Mouse (Mus musculus) T-helper 17 cell (primary cell): ENCODE results near the gene Cox4i2.

ENCODE experiments used
- in situ Hi-C, 2 experiments: fragments of 300-600 bp; cut with MboI, MseI; formaldehyde crosslinking; loops; 1 replicate in 1 of 2; 2 replicates in 1 of 2; pipeline ENCODE4 v1.15.1; 2025; ENCODE audit warnings: high pct_unique_total_duplicates in 2 of 2

Cox4i2 gene

DNA sequence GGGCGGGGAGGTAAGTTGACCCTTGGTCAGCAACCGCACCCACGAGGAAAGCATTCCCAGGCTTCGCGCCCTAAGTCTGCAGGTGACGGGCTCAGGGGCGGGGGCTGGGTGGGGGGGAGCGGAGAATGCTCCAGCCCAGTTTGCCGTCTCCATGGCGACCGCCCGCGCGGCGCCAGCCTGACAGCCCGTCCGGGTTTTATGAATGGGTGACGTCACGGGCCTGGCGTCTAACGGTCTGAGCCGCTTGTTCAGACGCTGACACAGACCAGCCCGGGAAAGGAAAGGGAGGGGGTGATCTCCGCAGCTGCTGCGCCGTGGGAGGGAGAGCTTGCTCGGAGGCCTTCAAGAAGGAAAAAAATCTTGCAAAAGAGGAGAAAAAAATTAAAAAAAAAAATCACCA lies 19.0 kb upstream of the Cox4i2 start:
- in situ Hi-C loops: no loop called here

DNA sequence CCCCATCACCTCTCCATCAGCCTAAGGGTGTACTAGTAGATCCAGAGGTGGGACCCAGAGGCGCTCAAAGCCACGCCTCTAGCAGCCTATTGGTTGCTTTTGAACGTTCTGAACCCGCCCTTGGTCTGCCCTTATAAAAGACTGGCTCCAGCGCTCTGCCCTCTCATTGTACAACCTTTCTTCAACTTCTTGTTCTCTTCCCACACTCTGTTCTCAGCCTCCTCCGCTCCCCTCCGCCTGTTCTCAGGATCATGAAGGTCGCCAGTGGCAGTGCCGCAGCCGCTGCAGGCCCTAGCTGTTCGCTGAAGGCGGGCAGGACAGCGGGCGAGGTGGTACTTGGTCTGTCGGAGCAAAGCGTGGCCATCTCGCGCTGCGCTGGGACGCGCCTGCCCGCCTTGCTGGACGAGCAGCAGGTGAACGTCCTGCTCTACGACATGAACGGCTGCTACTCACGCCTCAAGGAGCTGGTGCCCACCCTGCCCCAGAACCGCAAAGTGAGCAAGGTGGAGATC lies 17.8 kb upstream of the Cox4i2 start, which contains the start of gene Id1:
Gene Id1 (plus strand): TSS at position 162 of the 512 bp plus-strand sequence.
- in situ Hi-C loops: no loop called here

DNA sequence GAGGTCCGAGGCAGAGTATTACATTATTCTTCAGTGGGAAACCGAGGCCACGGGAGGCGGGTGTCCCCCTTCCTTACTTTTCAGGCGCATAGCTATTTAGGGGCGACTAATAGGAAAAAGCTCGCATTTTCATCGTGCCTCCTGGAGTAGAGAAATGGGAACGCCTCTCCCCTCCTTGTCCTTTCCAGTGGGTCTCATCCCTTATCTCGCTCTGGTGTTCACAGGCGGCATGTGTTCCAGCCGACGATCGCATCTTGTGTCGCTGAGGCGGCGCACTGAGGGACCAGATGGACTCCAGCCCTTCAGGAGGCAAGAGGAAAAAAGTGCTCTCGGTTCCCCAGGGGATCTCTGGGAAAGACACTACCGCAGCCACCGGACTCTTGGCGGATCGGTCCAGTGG lies 17.2 kb upstream of the Cox4i2 start:
- in situ Hi-C loops: no loop called here

DNA sequence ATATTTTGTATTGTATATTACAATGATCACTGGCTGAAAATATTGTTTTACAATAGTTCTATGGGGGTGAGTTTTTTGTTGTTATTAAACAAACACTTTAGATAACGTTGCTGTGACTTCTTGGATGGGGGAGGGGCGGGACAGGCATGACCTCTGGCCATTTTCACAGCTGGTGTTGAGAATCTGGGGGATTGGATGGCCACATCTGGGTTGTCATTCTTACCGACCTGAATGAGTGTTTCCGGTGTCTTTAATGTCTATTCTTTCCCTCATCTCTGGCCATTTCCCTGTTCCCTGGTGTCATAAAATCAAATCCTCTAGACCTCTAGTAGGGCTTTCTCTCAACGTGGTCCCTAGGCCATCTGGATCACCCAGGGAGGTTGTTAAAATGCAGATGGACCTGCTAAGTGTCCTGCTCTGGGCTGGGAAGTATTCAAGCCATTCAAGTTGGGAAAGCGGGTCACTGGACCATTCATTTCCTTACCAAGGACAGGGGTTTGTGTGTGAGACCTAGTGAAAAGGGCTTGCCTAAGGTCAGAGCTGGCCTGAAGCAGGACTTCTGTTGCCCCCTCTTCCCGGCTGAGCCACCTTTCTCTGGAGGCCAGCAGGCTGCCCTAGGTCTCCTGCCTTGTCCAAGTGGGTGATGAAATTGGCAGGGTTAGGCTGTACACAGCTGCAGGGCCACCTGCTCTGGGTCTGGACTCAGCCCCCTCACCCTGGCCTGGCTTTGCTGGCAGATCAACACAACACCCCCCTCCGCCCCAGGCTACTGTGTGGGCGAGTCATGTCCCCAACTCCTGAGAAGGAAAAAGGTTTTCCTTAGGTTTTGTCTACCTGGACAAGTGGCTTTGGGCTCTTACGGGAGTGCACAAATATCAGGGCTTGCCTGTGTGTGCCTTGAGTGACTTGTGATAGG lies 16.4 kb upstream of the Cox4i2 start:
- in situ Hi-C loops: no loop called here

DNA sequence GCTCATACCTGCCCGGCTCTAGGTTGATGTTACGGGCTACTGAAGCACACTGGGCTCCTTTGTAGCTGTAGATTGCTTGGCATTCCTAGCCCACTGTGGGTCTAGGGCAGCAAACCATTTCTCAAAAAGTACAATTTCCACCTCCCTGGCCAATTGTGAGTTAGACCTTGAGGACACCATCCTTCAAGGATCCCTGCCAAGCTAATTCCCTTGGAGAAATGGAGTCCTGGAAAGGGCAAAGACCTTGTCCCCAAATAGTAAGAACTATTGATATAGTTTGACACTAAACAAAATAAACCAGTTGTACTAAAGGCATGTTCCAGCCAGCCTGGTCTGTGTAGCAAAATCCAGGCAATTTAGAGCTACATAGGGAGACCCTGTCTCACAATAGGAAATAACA lies 15.6 kb upstream of the Cox4i2 start:
- in situ Hi-C loops: no loop called here

DNA sequence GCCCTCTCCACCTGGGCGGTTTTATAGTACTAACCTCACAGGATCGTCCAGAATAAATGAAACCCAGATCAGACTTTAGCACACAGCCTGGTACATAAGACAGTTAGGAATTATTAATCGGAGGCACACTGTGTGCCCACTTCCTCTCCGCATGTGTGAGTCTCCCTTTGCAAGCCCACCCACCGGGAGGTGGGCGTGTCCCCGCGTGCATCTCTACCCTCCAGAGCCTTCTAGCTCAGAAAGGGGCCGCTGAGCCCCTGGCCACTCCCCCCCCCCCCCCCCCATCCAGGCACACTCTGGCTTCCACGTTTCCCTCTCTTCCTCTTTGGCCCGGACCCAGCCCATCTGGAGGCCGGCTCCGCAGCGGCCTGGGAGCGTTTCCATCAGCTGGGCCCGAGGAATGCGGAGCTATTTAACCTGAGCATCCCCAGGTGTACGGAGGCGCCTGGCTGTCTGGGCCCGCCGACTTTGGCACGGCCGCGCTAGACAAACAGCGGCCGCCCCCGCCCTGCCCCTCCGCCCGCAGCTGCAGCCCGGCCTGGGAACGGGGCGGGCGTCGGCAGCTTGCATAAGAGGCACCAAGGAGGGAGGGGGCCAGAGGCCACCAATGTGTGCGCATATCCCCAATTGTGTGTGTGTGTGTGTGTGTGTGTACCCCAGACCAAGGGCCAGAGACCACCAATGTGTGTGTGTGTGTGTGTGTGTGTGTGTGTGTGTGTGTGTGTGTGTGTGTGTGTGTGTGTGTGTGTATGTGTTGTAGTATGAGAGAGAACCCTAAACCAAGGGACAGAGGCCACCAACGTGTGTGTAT lies 14.7 kb upstream of the Cox4i2 start:
- in situ Hi-C loops: no loop called here

DNA sequence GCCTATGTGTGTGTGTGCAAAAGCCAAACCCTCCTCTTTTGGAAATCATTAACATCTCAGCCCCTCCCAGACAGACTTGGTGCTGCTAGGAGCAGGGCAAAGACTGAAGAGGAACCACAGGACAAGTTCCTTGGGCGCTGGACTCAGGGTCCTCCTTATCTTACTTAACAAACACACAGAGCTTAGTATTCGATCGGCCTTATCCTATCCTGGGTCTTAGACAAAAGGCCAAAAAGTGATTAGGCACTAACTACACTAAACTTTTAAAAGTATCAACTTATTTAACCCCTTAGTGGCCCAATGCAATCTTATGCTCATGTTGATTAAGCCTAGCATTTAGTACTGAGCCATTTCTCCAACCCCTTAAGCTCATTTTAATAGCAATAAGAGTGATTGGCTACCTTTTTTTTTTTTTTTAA lies 14.1 kb upstream of the Cox4i2 start:
- in situ Hi-C loops: no loop called here

DNA sequence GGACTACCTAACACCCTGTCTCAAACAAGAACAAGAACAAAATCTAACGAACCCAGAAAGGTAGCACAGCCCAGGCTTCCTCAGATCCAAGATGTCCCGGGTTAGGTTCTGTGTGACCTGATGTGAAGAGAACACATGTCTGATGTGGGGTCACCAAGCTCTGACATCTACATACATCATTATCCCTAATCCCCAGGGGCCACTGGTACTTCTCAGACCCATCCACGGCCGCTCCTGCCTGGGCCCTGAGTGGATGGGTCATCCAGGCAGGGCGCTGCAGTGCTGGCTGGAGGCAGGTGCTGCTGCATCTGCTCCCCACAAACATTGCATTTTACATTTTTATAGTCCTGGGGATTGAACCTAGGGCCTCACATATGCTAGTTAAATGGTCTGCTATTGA lies 13.5 kb upstream of the Cox4i2 start:
- in situ Hi-C loops: no loop called here

DNA sequence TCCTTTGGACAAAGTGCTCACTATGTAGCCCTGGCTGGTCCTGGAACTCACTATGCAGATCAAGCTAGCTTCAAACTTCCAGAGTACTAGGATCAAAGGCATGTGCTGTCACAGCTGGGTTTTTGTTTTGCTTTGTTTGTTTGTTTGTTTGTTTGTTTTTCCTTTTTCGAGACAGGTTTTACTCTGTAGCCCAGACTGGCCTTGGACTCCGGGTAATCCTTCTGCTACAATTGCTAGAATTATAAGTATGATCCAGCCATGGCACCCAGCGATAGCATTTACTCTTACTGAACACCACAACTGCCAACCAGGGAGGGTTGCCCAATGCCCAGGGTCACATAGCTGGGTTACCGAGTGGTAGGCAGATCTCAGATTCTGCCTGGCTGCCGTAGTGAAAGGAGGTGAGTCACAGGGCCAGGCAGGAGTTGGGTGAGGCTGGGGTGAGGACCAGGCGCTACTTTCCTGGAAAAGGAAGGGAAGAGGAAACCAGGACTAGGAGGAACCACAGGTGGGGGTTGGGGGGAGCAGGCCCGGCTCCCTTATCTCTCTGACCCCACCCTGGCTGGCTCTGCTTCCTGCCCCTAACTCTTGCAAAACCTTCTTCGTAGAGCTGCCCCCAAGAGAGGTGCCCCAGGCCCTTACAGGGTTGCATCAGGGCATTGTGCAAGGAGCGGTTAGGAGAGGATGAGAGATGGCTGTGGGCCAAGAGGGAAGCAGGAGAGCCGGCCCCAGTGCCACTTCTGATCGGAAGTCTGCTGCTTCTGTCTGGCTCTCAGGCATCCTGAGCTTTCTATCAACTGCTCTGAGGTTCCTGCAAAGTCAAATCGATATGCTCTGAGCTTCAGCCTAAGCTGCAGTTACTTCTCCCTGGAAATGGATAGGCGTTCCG lies 12.6 kb upstream of the Cox4i2 start:
- in situ Hi-C loops: no loop called here

DNA sequence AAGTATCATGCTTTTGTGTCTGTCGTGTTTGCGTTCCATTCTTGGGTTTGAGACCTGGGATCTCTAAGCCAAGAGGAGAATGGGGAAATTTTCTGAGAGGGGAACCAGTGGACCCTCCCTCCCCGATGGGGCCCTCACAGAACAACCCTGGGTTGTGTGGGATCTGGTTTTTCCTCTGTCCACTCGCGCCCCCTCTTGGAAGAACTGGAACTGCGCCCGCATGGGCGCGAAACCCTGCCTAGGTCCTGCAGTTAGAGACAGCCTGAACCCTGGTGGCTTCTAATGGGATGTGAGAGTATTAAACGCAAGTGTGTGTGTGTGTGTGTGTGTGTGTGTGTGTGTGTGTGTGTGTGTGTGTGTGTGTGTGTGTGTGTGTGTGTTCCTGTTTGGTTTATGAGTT lies 11.5 kb upstream of the Cox4i2 start:
- in situ Hi-C loops: no loop called here

DNA sequence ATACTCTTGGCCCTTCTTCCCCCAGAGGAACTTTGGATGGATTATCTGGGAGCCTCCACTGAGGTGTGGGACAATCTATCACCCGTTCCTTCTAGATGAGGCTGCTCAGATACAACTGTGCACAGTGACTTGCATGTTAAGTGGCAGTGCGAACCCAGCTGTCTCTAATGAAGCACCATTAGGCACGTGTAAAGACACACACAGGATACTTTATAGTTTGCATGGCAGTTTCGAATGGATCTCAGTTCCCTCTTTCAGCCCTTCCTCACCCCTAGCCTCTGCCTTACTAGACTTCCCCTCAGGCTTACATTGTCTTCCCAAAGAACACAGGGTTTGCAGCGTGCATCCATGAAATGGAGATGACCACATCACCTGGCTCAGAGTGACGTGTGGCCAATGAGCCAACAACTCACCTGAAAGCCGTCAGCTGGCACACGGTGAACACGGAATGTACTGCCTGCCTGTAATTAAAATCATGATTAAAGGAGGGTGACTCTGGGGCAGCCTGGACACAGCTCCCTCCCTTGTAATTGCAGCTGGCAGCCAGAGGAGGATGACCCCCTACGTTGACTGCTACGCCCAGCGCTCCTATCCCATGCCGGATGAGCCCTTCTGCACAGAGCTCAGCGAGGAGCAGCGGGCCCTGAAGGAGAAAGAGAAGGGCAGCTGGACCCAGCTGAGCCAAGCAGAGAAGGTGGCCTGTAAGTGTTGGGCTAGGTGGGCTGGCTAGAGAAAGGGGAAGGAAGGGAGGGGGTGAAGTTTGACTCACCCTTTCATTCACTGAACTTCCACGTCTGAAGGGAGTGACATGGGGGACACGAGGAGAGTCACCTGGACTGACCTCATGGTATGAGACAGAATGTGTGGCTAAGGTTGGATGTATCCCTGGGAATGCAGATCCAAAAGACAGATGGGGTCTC lies 2.8 kb downstream of the Cox4i2 start:
- in situ Hi-C loops: loop anchor here (5.0 kb wide), 2 partner anchors 44 to 54 kb away; no protein-coding TSS in a partner anchor

DNA sequence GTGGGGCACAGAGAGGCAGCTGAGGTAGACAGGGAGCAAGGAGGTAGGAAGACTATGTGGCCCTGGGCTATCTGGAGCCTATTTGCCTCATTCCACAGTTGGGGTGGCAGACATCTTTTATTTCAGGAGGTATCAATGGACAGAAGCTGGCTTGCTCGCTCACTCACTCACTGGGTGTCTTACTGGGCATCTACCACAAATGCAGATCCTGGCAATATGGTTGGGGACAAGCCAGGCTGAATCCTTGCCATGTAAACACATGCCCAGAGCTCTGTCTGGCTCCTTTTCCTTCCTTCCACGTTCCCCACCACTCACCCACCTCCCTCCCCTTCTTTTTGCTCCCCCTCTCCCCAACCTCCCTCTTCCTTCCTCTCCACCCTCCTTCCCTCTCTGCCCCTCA lies 3.5 kb downstream of the Cox4i2 start:
- in situ Hi-C loops: loop anchor here (5.0 kb wide), 2 partner anchors 45 to 55 kb away; no protein-coding TSS in a partner anchor

DNA sequence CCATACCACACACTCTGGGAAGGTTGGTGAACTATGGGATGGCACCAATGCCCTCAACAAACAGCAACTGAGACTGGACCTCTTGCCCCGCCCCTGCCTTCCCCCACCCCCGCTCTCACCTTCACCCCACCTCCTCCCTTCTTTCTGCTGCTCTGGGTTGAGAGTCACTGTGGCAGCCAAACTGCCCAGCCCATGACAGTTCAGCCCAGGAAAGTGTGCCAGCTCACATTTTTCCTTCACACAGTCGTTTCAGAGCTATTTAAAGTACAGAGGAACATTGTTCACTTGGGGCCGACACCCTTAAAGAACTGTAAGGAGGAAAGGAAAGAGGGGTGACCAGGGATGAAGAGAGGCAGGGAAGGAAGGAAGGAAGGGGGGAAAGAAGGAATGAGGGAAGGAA lies 4.4 kb downstream of the Cox4i2 start:
- in situ Hi-C loops: loop anchor here (5.0 kb wide), 2 partner anchors 46 to 56 kb away; no protein-coding TSS in a partner anchor

DNA sequence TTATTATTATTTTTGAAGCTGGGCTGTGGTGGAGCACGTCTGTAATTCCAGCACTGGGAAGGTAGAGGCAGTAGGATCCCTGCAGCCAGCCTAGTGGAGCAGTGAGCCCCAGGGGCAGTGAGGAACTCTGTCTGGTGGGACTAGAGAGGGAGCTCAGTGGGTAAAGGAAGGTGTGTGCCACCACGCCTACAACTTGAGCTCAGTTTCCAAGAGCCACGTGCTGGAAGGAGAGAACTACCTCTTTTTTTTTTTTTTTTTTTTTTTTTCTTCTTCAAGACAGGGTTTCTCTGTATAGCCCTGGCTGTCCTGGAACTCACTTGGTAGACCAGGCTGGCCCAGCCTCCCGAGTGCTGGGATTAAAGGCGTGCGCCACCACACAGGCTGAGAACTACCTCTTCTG lies 9.3 kb downstream of the Cox4i2 start:
- in situ Hi-C loops: no loop called here

DNA sequence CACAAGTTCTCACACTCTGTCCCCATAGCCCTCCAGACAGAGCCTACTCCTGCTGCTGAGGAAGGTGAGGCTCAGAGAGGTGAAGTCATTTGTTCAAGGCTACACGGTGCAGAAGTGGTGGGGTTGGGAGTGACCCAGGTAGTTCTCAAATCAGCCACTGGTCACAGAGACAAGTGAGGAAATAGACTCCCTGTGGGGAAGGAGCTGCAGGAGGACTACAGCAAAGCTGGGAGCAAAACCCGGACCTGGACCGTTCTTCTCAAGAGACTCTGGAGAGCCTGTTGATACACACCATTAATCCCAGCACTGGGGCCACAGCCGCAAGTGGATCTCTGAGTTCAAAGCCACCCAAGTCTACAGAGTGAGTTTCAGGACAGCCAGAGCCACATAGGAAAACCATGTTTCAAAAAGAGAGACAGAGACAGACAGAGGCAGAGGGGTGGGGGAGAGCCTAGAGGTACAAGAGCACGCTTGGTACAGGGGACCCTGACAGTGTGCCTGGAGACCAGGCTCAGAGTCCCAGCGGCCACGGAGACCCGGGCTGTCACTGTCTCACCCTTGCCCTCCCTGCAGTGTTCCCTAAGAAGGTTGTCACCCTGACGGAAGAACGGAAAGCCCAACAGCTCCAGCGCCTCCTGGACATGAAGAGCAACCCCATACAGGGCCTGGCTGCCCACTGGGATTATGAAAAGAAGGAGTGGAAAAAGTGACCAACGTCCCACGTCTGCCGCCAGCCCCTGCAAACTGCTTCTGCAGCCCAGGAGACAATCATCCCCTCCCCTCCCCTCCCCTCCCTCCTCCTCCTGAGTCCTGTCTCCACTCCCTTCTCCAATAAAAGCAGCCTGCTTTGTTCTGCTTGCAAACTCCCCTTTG lies 10.4 kb downstream of the Cox4i2 start:
- in situ Hi-C loops: loop anchor here in 1 of 2 experiments (5.0 kb wide), 1 partner anchor 68 kb away; the partner anchor contains the start of gene Bcl2l1

DNA sequence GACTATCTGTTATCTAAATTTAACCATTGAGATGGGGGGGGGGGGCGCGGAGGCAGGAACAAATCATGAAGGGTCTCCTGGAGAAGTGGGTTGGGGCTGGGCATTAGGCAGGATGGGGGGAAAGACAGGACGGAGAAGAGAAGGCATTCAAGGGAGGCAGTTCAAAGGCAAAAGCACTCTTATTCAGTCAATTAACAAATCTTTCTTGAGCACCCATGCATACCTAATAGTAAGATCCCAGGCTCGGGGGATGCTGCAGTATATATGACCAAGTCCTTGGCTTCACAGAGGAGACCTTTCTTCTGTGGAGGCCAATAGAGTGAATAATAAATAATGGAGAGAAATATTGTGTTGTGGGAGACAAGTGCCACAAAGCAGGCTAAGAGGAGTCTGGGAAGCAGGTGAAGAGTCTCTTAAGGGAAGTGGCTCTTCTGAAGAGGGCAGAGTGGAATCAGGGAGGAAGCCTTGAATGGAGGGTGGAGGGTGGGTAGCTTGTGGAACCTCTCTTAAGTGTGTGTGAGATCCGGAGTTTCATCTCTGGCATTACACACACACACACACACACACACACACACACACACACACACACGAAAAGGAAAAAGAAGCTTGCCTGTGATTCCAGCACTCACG lies 11.2 kb downstream of the Cox4i2 start:
- in situ Hi-C loops: loop anchor here in 1 of 2 experiments (5.0 kb wide), 1 partner anchor 67 kb away; the partner anchor contains the start of gene Bcl2l1

DNA sequence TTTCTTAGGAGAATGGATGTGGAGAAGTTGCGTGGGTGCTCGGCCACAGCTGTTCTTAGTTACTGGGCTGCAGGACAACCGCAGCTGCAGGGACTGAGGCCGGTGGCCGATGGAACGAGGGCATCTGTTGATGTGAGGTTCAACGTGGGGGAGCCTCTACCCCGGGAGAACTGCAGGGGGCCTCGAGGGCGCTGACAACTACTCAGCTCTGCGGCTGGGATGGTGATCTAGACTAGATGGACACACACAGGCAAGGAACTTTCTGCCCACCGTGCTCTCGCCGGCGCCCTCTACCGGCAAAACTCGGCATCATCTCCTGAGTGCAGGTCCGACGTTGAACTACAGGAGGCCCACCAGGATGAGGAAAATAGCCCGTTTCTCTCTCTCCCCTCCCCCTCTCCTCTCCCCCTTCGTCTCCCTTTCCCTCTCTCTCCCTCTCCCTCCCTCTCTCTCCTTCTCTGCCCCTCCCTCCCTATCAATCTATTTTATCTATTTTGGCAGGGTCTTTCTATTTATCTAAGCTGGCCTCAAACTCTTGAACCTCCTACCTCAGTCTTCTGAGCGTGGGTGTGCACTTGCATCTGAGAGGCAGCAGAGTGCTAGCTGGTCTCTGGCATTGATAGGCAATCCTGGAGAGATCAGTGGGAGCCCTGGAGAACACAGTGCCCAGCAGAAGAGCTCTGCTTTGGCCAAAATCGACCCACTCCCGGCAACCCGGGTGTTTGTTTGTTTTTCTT lies 12.6 kb downstream of the Cox4i2 start:
- in situ Hi-C loops: loop anchor here in 1 of 2 experiments (5.0 kb wide), 1 partner anchor 66 kb away; the partner anchor contains the start of gene Bcl2l1
